8 mouse cellular contexts compared by ENCODE assay signal in genomic region chr13:44946880-44947635, GRCm38 (mm10). TPM values are rescaled to one million over a fixed set of nuclear protein-coding genes. Genes with fewer than 3 reads are reported as not detected.
DNase-seq lines count a peak whose midpoint lies in the region; ATAC-seq lines count a peak whose summit lies in the region.

No protein-coding gene starts in this region.

- H3K27ac ChIP-seq in forebrain, embryonic 15.5 days (replicated peaks): peak overlapping the region; percentile 94
- H3K27ac ChIP-seq in limb, embryonic 15.5 days: no peak overlapping the region

- 0 out of 2 replicates have a peak, but pooled peaks have one; percentile 31 for ATAC-seq in cerebellum, adult (ENCODE audit: insufficient number of reproducible peaks, low FRiP score, low TSS enrichment)
- ATAC-seq in forebrain, embryonic 15.5 days (replicated peaks): peak; percentile 76
- ATAC-seq in limb, embryonic 15.5 days (ENCODE audit: insufficient number of reproducible peaks, low FRiP score, low TSS enrichment, low read depth): no peak

- DNase-seq in cerebellum, adult 11 months: no peak
- peak; percentile 55 for DNase-seq in brain, embryonic 18.5 days (ENCODE audit: low read depth, low spot score)
- DNase-seq in adrenal gland, postnatal 25 days: no peak
- no peak for DNase-seq in adrenal gland, adult (ENCODE audit: inconsistent age in 2 of 2, low spot score in 1 of 2)
- no peak for DNase-seq in adrenal gland, adult 2 months

- H3K36me3 ChIP-seq in forebrain, embryonic 15.5 days: no peaks in the 10 kb centered on the region
- no peaks in the 10 kb centered on the region; the same call in 1 of the 2 replicates for H3K36me3 ChIP-seq in limb, embryonic 15.5 days

- peak overlapping the region; percentile 68 for H3K9ac ChIP-seq in forebrain, embryonic 15.5 days (replicated peaks)
- no peak overlapping the region for H3K9ac ChIP-seq in limb, embryonic 15.5 days

- H3K4me3 ChIP-seq in forebrain, embryonic 15.5 days: peak overlapping the region; percentile 53
- peak overlapping the region; percentile 8; the same call in 1 of the 2 replicates for H3K4me3 ChIP-seq in limb, embryonic 15.5 days

- H3K27me3 ChIP-seq in forebrain, embryonic 15.5 days: no peaks in the 10 kb centered on the region
- H3K27me3 ChIP-seq in limb, embryonic 15.5 days: no peaks in the 10 kb centered on the region

- WGBS in forebrain, embryonic 15.5 days: 3% methylated on average over 8 of the region's 8 CpGs
- WGBS in limb, embryonic 15.5 days: 36% methylated on average over 8 of the region's 8 CpGs

- peaks cover 41% of the 10 kb centered on the region for H3K4me1 ChIP-seq in forebrain, embryonic 15.5 days
- peaks cover 16% of the 10 kb centered on the region; the same call in 1 of the 2 replicates for H3K4me1 ChIP-seq in limb, embryonic 15.5 days

- no peaks in the 10 kb centered on the region for H3K9me3 ChIP-seq in forebrain, embryonic 15.5 days
- H3K9me3 ChIP-seq in limb, embryonic 15.5 days: no peaks in the 10 kb centered on the region

- H3K4me2 ChIP-seq in forebrain, embryonic 15.5 days (replicated peaks): peak overlapping the region; percentile 55
- peak overlapping the region; percentile 19; the same call in 1 of the 2 replicates for H3K4me2 ChIP-seq in limb, embryonic 15.5 days

RNA-seq across cellular contexts. Expression of gene Dtnbp1, which starts 54.9 kb away (rescaled TPM):
- 107 and 113 TPM in 2 replicates for polyA plus RNA-seq in forebrain, embryonic 15.5 days (2015; fragmentation: Nextera tagmentation; extraction: Ambion mirVana)
- polyA plus RNA-seq in limb, embryonic 15.5 days (2015; fragmentation: Nextera tagmentation; extraction: Ambion mirVana): 64.6 and 64.9 TPM in 2 replicates
- 41.4 and 56.1 TPM in 2 replicates for total RNA-seq in adrenal gland, postnatal 25 days (2021)
- total RNA-seq in adrenal gland, adult 2 months (2021): 10 to 100 TPM; 58.5 to 61.9 TPM
- 30.2 and 38.1 TPM in 2 replicates for polyA plus RNA-seq in adrenal gland, adult 2 months (2012; rRNA removed)
